Mouse (Mus musculus) embryonic fibroblast, embryonic 13.5 days (primary cell): ENCODE measurements around the gene Rpf2. TPM values are rescaled to one million over a fixed set of nuclear protein-coding genes. Genes with fewer than 3 reads are reported as not detected.

ENCODE experiments used
- H3K27ac ChIP-seq: 2 replicates; pipeline ENCODE4 v1.5.1; 2012; ENCODE audit warnings: low read length, control low read depth, inconsistent platforms; ENCODE audit not compliant: insufficient read depth
- H3K4me1 ChIP-seq: 2 replicates; pipeline ENCODE4 v1.6.1; 2011; ENCODE audit warnings: low read length; ENCODE audit not compliant: control insufficient read depth, insufficient read depth
- H3K4me3 ChIP-seq: 2 replicates; pipeline ENCODE4 v1.5.1; 2011; ENCODE audit warnings: mild to moderate bottlenecking, control low read depth, low read length; ENCODE audit not compliant: insufficient read depth
- CTCF ChIP-seq: IDR thresholded peaks from 2 replicates; pipeline ENCODE4 v1.5.1; 2011; ENCODE audit warnings: mild to moderate bottlenecking, control low read depth, low read length, moderate library complexity, borderline replicate concordance; ENCODE audit not compliant: insufficient read depth
- POLR2A ChIP-seq: IDR thresholded peaks from 2 replicates; pipeline ENCODE4 v1.6.1; 2011; ENCODE audit warnings: low read depth, mild to moderate bottlenecking, control low read depth, low read length, moderate library complexity
- polyA plus RNA-seq: library from polyadenylated mRNA; stranded (reverse); fragments of >200 nt; gene quantifications from 2 replicates; pipeline ENCODE4 v1.2.4, GENCODE M21; 2011; ENCODE audit warnings: low read depth; ENCODE audit not compliant: missing spikeins, insufficient read length

The Rpf2 gene
- polyA plus RNA-seq, 1 experiment: 35.8 TPM

DNA sequence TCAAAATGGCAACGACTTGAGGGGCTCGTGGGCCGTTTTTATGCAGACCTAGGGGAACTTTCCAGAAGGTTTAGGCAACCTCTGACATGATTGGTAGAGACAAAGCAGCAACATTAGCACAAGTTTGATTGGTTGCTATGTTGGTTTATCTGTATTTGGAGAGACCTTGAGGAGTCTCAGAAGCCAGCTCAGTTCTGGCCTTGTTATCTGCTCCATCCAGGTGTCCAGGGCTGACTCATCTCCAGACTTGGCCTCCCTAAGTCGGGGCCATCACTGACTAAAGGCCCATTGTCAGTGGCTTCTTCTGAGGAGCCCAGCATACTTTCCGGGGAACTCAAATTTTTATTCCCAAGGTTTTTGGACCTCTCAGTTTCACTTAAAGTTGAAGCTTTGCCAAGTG is 27.1 kb upstream of the Rpf2 start:
- Histone ChIP-seq H3K4me3 (no peak overlapping the region), H3K4me1 (no peaks in the 10 kb centered on the region), H3K27ac (no peak overlapping the region)
- no peak for TF ChIP-seq POLR2A
- no peak for TF ChIP-seq CTCF

DNA sequence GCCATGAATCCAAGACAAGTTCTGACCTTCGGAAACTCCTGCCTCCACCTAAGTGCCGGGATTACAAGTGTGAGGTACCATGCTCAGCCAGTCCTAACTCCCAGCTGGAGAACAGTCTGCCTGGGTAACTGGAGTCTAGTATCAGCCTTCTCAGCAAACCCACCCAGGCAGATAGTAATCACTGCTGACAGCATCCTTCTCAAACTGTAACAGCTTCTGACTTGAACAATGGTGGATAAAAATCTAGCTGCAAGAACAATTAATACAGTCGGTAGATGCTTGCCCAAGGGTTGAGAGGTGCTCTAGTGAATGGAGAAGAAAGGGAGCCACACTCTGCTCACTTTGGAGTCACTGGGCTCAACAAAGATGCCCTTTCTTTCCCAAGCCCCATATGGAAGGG is 24.4 kb upstream of the Rpf2 start:
- no peak overlapping the region for H3K27ac ChIP-seq
- TF ChIP-seq POLR2A (no peak), CTCF (no peak)
- no peaks in the 10 kb centered on the region for H3K4me1 ChIP-seq
- H3K4me3 ChIP-seq: no peak overlapping the region

DNA sequence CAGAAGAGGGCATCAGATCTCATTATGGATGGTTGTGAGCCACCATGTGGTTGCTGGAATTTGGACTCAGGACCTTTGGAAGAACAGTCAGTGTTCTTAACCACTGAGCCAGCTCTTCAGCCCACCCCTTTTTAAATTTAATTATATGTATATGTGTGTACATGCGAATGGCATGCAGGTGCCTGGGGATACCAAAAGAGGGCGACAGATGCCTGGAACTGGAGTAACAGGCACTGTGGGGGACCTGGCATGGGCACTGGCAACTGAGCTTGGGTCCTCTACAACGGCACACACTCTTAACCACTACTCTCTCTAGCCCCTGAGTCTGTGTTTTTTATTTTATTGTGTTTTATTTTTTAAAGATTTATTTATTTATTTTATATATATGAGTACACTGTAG is 18.1 kb upstream of the Rpf2 start:
- Histone ChIP-seq H3K4me3 (no peak overlapping the region), H3K27ac (no peak overlapping the region), H3K4me1 (no peaks in the 10 kb centered on the region)
- TF ChIP-seq CTCF (no peak), POLR2A (no peak)

DNA sequence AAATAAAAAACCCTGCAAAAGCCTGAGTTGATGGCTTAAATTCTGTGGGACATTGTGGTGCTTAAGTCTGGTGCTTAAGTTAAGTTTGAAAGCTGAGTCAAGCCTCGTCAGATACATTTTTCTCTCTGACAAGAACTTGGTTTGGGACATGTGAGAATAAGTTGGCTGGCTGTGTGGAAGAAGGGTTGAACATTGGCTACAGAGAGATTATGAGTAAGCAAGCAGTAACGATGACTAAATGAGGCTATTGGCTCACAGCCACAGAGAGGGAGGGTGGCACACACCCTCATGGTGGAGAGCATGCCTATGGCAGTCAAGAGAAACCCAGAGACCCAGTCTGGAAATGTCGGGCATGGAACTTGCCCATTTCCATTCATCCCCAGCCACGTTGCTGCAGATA is 16.9 kb upstream of the Rpf2 start:
- Histone ChIP-seq H3K4me3 (no peak overlapping the region), H3K4me1 (no peaks in the 10 kb centered on the region), H3K27ac (peak overlapping the region; percentile 29; the same call in 1 of the 2 replicates)
- TF ChIP-seq POLR2A (no peak), CTCF (no peak)

DNA sequence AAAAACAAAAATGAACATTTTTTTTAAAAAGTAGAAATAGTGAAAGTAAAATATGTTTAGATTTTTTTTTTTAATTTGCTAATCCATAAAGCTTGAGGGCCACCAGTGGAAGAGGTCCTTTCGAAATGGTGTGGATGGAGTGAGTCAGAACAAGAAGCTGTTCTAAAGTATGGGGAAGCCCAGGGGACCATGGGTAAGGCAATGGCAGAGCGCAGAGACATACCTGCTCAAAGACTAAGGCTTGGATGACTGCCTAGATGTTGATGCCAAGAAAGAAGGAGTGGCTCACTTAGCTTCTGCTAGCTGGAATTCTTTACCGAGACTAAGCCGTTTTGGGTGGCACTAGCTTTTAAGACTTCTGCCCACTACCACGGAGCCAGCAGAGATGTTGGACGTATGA is 15.4 kb upstream of the Rpf2 start:
- TF ChIP-seq CTCF: no peak
- no peak for TF ChIP-seq POLR2A
- Histone ChIP-seq H3K27ac (no peak overlapping the region), H3K4me3 (no peak overlapping the region), H3K4me1 (no peaks in the 10 kb centered on the region)

DNA sequence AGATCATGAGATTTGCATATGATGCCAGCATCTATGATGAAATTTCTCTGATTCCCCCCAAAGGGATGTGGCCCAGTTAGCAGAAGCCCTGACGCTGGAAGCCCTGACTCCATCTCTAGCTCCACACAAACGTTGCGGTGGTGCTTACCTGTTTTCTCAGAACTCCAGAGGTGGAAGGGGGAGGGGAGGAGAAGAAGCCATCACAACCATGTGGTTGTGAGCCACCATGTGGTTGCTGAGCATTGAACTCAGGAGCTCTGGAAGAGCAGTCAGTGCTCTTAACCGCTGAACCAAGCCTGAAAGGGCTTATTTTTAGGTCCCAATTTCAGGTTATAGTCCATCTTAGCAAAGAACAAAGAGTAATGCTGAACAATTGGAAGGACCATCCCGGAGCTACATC is 13.5 kb upstream of the Rpf2 start:
- H3K27ac ChIP-seq: no peak overlapping the region
- no peak for TF ChIP-seq CTCF
- TF ChIP-seq POLR2A: no peak
- H3K4me3 ChIP-seq: no peak overlapping the region
- H3K4me1 ChIP-seq: no peaks in the 10 kb centered on the region

DNA sequence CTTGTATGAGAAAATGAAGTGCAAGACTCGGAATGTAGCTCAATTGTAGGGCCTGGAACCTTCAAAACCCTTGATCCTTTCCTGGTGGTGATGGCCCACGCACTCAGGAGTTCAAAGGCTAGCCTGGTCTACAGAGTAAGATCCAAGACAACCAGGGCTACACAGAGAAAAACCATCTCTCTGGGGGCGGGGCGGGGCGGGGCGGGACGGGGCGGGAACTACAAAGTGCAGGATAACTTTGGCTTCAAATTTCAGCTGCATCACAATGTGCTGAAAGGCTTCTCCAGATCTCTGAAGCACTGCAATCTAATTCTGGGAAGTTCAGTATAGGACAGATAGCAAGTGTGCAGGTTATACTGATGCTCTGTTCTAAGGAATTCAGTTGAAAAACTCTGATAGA is 12.7 kb upstream of the Rpf2 start:
- TF ChIP-seq POLR2A (no peak), CTCF (no peak)
- Histone ChIP-seq H3K27ac (no peak overlapping the region), H3K4me3 (no peak overlapping the region), H3K4me1 (no peaks in the 10 kb centered on the region)

DNA sequence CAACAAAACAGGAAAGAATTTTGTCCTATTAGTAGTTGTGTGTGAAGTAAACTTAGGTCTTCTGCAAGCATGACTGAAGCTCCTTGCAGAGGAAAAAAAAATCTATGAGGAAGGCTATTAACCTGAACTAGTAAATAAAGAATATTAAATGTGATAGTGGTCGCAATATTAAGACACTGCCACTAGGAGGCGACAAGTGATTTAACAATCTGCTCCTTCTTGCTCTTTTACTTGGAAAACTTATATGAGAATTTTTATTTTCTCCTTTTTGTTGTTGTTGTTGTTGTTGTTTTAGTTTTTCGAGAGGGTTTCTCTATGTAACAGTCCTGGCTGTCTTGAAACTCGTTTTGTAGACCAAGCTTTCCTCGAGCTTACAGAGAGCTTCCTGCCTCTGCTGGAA is 12.1 kb upstream of the Rpf2 start:
- no peaks in the 10 kb centered on the region for H3K4me1 ChIP-seq
- TF ChIP-seq CTCF (no peak), POLR2A (no peak)
- H3K4me3 ChIP-seq: no peak overlapping the region
- 0 out of 2 replicates have a peak overlapping the region, but pooled peaks have one; percentile 29 for H3K27ac ChIP-seq

DNA sequence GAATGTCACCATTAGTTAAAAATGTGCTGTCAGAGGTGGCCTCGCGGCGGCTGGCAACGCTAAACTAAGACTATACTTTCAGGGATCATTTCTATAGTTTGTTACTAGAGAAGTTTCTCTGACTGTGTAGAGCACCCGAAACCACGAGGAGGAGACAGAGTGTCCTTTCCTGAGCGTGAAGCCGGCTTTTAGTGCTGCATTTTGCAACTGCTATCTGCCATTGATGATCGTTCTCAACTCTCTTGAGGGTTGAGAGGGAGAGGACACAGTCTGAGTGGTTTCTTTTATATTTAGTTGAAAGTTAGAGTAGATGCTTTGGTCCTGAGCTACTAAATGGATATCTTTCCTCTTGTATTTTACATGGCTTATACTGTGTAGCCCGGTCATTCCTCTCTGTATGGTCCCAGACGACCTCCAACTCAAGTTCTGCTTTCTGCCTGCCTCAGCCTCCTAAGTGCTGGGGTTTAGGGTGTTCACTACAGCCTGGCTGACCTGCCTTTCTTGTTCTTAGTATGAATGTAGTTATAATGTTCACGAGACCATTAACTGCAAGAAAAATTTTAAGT is 11.6 kb upstream of the Rpf2 start:
- TF ChIP-seq POLR2A (peak; percentile 99), CTCF (no peak)
- Histone ChIP-seq H3K4me3 (no peak overlapping the region), H3K4me1 (no peaks in the 10 kb centered on the region), H3K27ac (0 out of 2 replicates have a peak overlapping the region, but pooled peaks have one; percentile 4)

DNA sequence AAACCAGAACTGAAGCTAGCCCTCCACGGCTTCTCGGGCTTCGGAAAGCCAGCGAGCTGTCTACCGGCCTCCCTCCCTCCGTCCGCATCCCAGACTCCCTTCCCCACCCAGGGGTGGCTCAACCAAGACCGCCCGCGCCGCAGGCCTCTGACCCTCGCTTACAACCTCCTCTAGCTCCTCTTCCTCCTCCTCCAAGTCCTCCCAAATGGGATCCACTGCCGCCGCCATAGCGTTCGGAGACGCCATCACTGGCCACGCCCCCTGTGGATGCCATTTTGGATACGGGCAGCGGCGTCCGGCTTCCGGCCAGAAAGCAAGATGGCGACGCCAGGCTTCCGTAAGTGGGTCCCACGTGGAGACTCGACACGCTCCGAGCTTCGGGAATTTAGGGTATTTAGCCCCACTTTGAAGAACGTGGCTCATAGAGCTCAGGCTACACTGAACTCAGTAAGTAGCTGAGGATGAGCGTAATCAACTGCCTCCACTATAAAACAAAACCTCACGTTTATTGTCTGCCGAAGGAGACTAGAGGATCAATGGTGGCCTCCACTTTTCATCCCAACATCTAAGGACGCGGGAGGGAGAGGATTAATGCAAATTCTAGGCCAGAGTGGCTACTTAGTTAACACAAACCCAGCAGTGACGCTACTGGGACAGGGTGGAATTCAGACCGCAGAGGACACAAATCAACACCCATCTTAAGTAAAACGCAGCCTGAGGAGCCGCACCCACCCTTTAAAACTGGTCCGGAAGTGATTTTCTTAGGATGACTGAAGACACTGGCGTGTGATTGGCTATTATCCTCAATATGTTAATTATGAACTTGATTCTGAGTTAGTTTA is 10.8 kb upstream of the Rpf2 start, which contains the start of gene Gtf3c6:
Gene Gtf3c6 (minus strand): TSS at position 695 of the 842 bp plus-strand sequence.
- H3K4me3 ChIP-seq: peak within 1 kb of the TSS; percentile 74
- H3K27ac ChIP-seq: peak within 1 kb of the TSS; percentile 98
- peak; percentile 92 for TF ChIP-seq POLR2A
- TF ChIP-seq CTCF: no peak
- no peaks in the 10 kb centered on the region for H3K4me1 ChIP-seq
